Mouse (Mus musculus): ENCODE measurements around the gene S100a1. TPM values are rescaled to one million over a fixed set of nuclear protein-coding genes. Genes with fewer than 3 reads are reported as not detected.

S100a1 gene
- polyA plus RNA-seq, 1 experiment from 2014 or later, result 137 TPM

DNA sequence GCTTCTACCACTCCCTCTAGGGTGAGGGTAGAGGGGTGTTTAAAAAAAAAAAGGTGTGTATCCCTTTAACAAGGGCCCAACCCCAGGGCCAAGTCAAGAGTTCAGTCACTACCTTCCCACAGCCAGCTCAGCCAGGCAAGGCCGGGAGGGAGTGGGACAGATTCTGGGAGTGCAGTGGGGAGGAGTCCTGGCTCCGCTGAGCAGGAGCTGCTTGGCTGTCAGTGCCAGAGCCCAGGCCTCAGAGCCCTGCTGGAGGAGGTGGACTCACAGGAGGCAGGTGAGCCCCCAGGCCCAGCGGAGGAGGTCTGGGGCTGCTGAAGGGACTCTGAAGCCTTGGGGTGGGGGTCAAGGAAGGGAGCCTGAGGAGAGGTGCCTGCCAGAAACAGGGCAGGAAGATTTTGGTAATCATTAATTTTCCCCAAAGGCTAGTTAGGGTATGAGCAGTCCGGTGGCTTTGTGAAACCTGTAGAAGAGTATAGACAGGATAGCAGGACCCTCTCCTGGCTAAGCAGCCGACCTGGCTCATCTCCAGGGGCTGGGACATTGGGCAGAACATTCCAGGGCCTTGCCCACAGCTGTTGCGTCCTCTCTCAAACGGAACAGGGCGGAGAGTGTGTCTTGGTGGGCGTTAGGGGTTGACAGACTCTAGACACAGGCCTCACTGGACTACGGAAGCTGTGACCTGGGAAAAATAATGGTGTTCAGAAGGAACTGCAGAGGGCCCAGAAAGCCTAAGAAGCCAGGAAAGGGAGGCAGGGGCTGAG, 23.1 kb upstream of the S100a1 start, which contains the start of gene S100a16:
Gene S100a16, plus strand, starts transcription at position 114 of the 764 bp plus-strand sequence.
- Histone ChIP-seq H3K9ac (ENCODE audit: low read depth, low read length) (no peak within 1 kb of the TSS), H3K4me3 (ENCODE audit: low read depth, low read length) (no peak within 1 kb of the TSS), H3K4me2 (no peak within 1 kb of the TSS; the same call in 1 of the 2 replicates), H3K4me1 (ENCODE audit: control insufficient read depth, insufficient read depth, low read length) (no peaks in the 10 kb centered on the region; the same call in 1 of the 2 replicates), H3K9me3 (replicated peaks; ENCODE audit: control insufficient read depth, low read length) (no peaks in the 10 kb centered on the region), H3K27ac (ENCODE audit: low read depth, low read length) (no peak within 1 kb of the TSS), H3K36me3 (ENCODE audit: control insufficient read depth, insufficient read depth, low read length) (no peaks in the 10 kb centered on the region), H3K27me3 (ENCODE audit: control insufficient read depth, insufficient read depth, low read length) (no peaks in the 10 kb centered on the region)
- WGBS (ENCODE audit: insufficient replicate concordance), result 38% methylated on average over 10 of the region's 10 CpGs
- 0 out of 2 replicates have a peak, but pooled peaks have one; percentile 5 for ATAC-seq (replicated peaks; ENCODE audit: insufficient number of reproducible peaks, low FRiP score, low TSS enrichment)

DNA sequence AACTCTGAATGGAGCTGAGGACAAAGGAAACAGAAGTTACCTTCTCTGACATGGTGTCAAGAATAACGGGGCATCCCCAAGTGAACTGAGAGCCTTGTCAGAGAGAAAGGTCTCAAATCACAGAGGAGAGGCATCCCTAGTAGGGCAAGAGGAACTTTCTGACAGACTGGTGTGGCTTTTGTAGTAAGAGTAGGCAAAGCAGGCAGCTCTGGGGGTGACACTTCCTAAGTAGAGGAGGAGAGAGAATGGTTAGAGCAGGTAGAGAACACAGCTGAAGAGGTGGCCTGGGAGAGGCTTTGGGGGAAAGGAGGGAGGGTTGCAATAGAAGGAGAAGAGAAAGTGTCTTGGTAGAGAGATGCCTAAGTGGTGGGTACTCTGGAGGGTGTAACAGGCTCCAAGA, 21.3 kb upstream of the S100a1 start:
- H3K27me3 ChIP-seq (ENCODE audit: control insufficient read depth, insufficient read depth, low read length), result no peaks in the 10 kb centered on the region
- H3K4me1 ChIP-seq (ENCODE audit: control insufficient read depth, insufficient read depth, low read length), result no peaks in the 10 kb centered on the region

DNA sequence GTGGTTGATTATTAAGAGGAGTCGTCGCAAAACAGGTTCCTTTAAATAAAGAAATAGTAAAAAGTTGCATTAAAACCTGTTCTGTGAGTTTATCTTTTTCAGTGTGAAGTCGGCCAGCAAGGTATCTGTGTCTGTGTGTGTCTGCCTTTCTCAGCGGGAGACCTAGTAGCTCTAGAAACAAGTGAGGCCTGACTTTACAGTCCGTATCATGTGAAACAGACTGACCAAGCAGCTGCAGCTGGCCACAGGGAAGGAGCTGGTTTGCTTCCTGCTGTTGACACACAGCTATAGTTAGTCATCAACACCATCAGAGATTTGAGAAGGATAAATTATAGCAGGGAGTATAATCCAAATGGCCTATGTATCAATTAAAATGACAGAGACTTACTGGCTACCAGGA, 17.5 kb upstream of the S100a1 start:
- WGBS (ENCODE audit: insufficient replicate concordance), result 59% methylated on average over 5 of the region's 5 CpGs
- H3K36me3 ChIP-seq (ENCODE audit: control insufficient read depth, insufficient read depth, low read length), result no peaks in the 10 kb centered on the region

More for the DNA sequence above, 21.3 kb upstream of the S100a1 start:
- no peak overlapping the region for H3K4me2 ChIP-seq
- no peaks in the 10 kb centered on the region for H3K9me3 ChIP-seq (replicated peaks; ENCODE audit: control insufficient read depth, low read length)
- no peak for ATAC-seq (replicated peaks; ENCODE audit: insufficient number of reproducible peaks, low FRiP score, low TSS enrichment)
- H3K4me3 ChIP-seq (ENCODE audit: low read depth, low read length), result no peak overlapping the region
- no peak overlapping the region for H3K27ac ChIP-seq (ENCODE audit: low read depth, low read length)
- H3K36me3 ChIP-seq (ENCODE audit: control insufficient read depth, insufficient read depth, low read length), result no peaks in the 10 kb centered on the region
- H3K9ac ChIP-seq (ENCODE audit: low read depth, low read length), result no peak overlapping the region
- WGBS (ENCODE audit: insufficient replicate concordance), result 60% methylated on average over 1 of the region's 1 CpGs

DNA sequence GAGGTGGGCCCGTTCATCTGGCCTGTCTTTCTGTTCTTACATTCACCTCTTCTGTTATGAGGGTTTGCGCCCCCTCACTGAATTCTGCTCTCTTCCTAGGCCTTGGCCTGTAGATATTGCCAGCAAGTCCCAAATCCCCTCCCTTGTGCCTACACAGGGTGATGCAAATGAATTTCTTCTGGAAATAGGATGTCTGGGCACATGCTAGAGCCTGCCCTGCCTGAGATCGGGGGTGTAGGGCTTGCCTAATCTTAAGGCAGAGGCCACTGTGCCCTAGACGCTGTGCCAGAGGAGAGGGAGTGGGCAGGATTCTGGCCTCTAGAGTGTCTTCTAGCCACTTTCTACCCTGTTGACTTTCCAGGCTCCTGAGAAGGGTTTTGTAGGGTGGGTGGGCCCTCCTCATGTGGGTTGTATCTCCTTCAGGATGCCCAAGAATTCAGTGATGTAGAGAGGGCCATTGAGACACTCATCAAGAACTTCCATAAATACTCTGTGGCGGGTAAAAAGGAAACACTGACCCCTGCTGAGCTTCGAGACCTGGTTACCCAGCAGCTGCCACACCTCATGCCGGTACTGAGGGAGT, 13.2 kb upstream of the S100a1 start:
- Histone ChIP-seq H3K27me3 (ENCODE audit: control insufficient read depth, insufficient read depth, low read length) (no peaks in the 10 kb centered on the region), H3K4me2 (no peak overlapping the region), H3K36me3 (ENCODE audit: control insufficient read depth, insufficient read depth, low read length) (no peaks in the 10 kb centered on the region), H3K9me3 (replicated peaks; ENCODE audit: control insufficient read depth, low read length) (no peaks in the 10 kb centered on the region), H3K27ac (ENCODE audit: low read depth, low read length) (no peak overlapping the region), H3K4me3 (ENCODE audit: low read depth, low read length) (no peak overlapping the region), H3K9ac (ENCODE audit: low read depth, low read length) (no peak overlapping the region), H3K4me1 (ENCODE audit: control insufficient read depth, insufficient read depth, low read length) (no peaks in the 10 kb centered on the region)
- WGBS (ENCODE audit: insufficient replicate concordance), result 72% methylated on average over 7 of the region's 7 CpGs
- no peak for ATAC-seq (replicated peaks; ENCODE audit: insufficient number of reproducible peaks, low FRiP score, low TSS enrichment)

More for the DNA sequence above, 17.5 kb upstream of the S100a1 start:
- no peaks in the 10 kb centered on the region for H3K9me3 ChIP-seq (replicated peaks; ENCODE audit: control insufficient read depth, low read length)
- no peak overlapping the region for H3K9ac ChIP-seq (ENCODE audit: low read depth, low read length)
- H3K27ac ChIP-seq (ENCODE audit: low read depth, low read length), result no peak overlapping the region
- no peak for ATAC-seq (replicated peaks; ENCODE audit: insufficient number of reproducible peaks, low FRiP score, low TSS enrichment)
- H3K27me3 ChIP-seq (ENCODE audit: control insufficient read depth, insufficient read depth, low read length), result no peaks in the 10 kb centered on the region
- no peaks in the 10 kb centered on the region for H3K4me1 ChIP-seq (ENCODE audit: control insufficient read depth, insufficient read depth, low read length)
- H3K4me3 ChIP-seq (ENCODE audit: low read depth, low read length), result no peak overlapping the region
- no peak overlapping the region for H3K4me2 ChIP-seq

DNA sequence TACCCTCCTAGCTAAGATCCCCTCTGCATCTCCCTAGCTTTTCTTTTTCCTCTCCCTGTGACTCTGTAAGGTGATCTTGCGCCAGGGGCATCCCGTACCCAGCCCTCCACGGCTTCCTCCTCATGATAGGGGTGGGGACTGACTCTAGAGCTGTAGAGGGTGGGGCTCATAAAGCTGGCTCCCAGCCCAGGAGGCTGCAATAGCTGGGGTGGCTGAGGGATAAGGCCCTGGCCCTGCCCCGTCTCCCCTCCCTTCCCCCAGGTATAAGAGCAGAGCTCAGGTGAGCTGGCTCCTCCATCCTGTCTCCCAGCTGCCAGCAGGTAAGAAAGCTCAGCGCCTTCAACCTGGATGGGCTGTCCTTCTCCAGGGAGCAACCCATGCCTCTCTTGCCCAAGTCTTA, 12.4 kb upstream of the S100a1 start, which contains the start of gene S100a14:
Gene S100a14, plus strand, starts transcription at position 277 of the 400 bp plus-strand sequence.
- no peaks in the 10 kb centered on the region for H3K36me3 ChIP-seq (ENCODE audit: control insufficient read depth, insufficient read depth, low read length)

DNA sequence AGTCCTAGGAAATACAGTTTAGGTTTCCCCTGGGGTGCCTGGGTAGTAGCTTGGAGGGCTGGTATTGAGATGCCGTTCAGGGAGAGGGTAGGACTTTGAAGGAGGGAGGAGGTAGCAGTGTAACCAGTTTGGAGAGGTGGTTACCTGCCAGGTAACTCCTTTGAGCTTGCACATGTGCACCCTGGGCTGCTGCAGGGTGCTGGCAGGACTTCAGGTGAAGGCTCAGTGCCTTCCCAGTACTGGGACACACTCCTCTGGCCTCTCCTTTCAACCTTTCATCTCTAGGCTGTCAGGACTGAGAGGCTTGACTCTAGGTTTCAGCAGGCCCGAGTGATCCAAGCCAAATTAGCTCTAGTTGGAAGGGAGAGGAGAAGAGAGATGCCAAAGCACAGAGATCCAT, 11.9 kb upstream of the S100a1 start:
- no peaks in the 10 kb centered on the region for H3K4me1 ChIP-seq (ENCODE audit: control insufficient read depth, insufficient read depth, low read length)
- H3K27ac ChIP-seq (ENCODE audit: low read depth, low read length), result no peak overlapping the region
- H3K4me2 ChIP-seq, result no peak overlapping the region
- no peak overlapping the region for H3K9ac ChIP-seq (ENCODE audit: low read depth, low read length)
- 63% methylated on average over 2 of the region's 2 CpGs for WGBS (ENCODE audit: insufficient replicate concordance)
- no peaks in the 10 kb centered on the region for H3K27me3 ChIP-seq (ENCODE audit: control insufficient read depth, insufficient read depth, low read length)
- ATAC-seq (replicated peaks; ENCODE audit: insufficient number of reproducible peaks, low FRiP score, low TSS enrichment), result no peak
- H3K4me3 ChIP-seq (ENCODE audit: low read depth, low read length), result no peak overlapping the region
- no peaks in the 10 kb centered on the region for H3K9me3 ChIP-seq (replicated peaks; ENCODE audit: control insufficient read depth, low read length)
- no peaks in the 10 kb centered on the region for H3K36me3 ChIP-seq (ENCODE audit: control insufficient read depth, insufficient read depth, low read length)

More for the DNA sequence above, 12.4 kb upstream of the S100a1 start, which contains the start of gene S100a14:
- Histone ChIP-seq H3K9me3 (replicated peaks; ENCODE audit: control insufficient read depth, low read length) (no peaks in the 10 kb centered on the region), H3K9ac (ENCODE audit: low read depth, low read length) (no peak within 1 kb of the TSS), H3K27ac (ENCODE audit: low read depth, low read length) (no peak within 1 kb of the TSS), H3K4me2 (no peak within 1 kb of the TSS), H3K4me1 (ENCODE audit: control insufficient read depth, insufficient read depth, low read length) (no peaks in the 10 kb centered on the region), H3K4me3 (ENCODE audit: low read depth, low read length) (no peak within 1 kb of the TSS), H3K27me3 (ENCODE audit: control insufficient read depth, insufficient read depth, low read length) (no peaks in the 10 kb centered on the region)
- ATAC-seq (replicated peaks; ENCODE audit: insufficient number of reproducible peaks, low FRiP score, low TSS enrichment), result no peak; the same call in 1 of the 2 replicates
- WGBS (ENCODE audit: insufficient replicate concordance), result 56% methylated on average over 5 of the region's 5 CpGs

DNA sequence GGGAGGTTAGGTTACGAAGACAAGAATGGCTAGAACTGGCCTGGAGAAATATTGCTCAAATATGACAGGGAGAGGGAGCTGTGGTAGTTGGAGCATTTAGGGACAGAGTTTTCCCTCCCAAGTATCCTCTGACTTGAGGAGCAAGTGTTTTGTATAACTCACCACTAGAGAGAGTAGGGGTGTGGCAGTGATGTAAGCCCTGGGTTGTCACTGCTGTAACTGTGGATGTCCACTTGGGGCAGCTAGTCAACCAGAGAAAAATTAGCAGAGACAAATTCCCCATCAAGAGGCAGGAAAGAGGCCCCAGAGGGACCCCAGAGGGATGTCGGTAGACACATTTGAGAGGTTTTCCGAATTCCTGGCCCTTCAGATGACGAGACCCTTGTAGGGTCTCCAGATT, 11.2 kb upstream of the S100a1 start:
- no peaks in the 10 kb centered on the region for H3K27me3 ChIP-seq (ENCODE audit: control insufficient read depth, insufficient read depth, low read length)
- no peak overlapping the region for H3K27ac ChIP-seq (ENCODE audit: low read depth, low read length)
- no peaks in the 10 kb centered on the region for H3K9me3 ChIP-seq (replicated peaks; ENCODE audit: control insufficient read depth, low read length)
- H3K4me3 ChIP-seq (ENCODE audit: low read depth, low read length), result no peak overlapping the region
- no peaks in the 10 kb centered on the region for H3K36me3 ChIP-seq (ENCODE audit: control insufficient read depth, insufficient read depth, low read length)
- ATAC-seq (replicated peaks; ENCODE audit: insufficient number of reproducible peaks, low FRiP score, low TSS enrichment), result no peak; the same call in 1 of the 2 replicates
- no peak overlapping the region for H3K4me2 ChIP-seq
- no peaks in the 10 kb centered on the region for H3K4me1 ChIP-seq (ENCODE audit: control insufficient read depth, insufficient read depth, low read length)
- H3K9ac ChIP-seq (ENCODE audit: low read depth, low read length), result no peak overlapping the region
- WGBS (ENCODE audit: insufficient replicate concordance), result 56% methylated on average over 4 of the region's 4 CpGs

DNA sequence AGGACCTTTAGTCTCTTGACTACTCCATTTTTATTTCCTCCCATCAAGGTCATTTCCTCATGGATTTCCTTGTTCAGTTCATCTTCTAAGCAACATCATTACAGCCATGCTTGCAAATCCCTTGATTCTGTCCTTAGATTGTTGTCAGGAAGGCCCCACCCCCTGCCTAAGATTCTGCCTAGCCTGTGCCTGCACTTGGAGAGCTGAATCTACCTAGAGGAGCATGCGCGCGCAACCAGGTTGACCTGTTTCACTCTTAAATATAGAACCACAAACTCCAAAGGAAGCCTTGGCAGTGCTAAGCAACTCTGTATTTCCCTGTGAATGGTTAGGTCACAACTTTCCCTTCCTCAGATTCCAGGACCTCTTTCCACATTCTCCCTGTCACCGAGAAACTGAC, 3.5 kb upstream of the S100a1 start:
- Histone ChIP-seq H3K36me3 (ENCODE audit: control insufficient read depth, insufficient read depth, low read length) (no peaks in the 10 kb centered on the region), H3K4me2 (no peak overlapping the region), H3K4me1 (ENCODE audit: control insufficient read depth, insufficient read depth, low read length) (peaks cover 11% of the 10 kb centered on the region), H3K4me3 (ENCODE audit: low read depth, low read length) (no peak overlapping the region), H3K27ac (ENCODE audit: low read depth, low read length) (no peak overlapping the region), H3K9me3 (replicated peaks; ENCODE audit: control insufficient read depth, low read length) (no peaks in the 10 kb centered on the region), H3K27me3 (ENCODE audit: control insufficient read depth, insufficient read depth, low read length) (peaks cover 4% of the 10 kb centered on the region; the same call in 1 of the 2 replicates), H3K9ac (ENCODE audit: low read depth, low read length) (no peak overlapping the region)
- 68% methylated on average over 4 of the region's 4 CpGs for WGBS (ENCODE audit: insufficient replicate concordance)
- ATAC-seq (replicated peaks; ENCODE audit: insufficient number of reproducible peaks, low FRiP score, low TSS enrichment), result no peak
